Mouse (Mus musculus) G1E (cell line): Measurements from ENCODE around the gene Iqgap2.
A peak's percentile ranks its signal among the peaks of the same experiment; 100 is the strongest.

Experiments
- CTCF ChIP-seq: IDR thresholded peaks from 2 replicates; pipeline ENCODE4 v1.5.1; 2012; ENCODE audit warnings: low read depth, low read length, inconsistent platforms, mixed read lengths
- GATA1 ChIP-seq: IDR thresholded peaks from 2 replicates; pipeline ENCODE4 v1.6.1; 2012; ENCODE audit warnings: borderline replicate concordance, low read length, inconsistent platforms, mixed read lengths
- GATA2 ChIP-seq: IDR thresholded peaks from 2 replicates; pipeline ENCODE4 v1.6.1; 2012; ENCODE audit warnings: low read depth, low read length, inconsistent platforms, borderline replicate concordance
- TAL1 ChIP-seq: conservative IDR thresholded peaks from 2 replicates; pipeline ENCODE4 v1.6.1; 2012; ENCODE audit warnings: low read depth, low read length, inconsistent platforms, mixed read lengths

DNA sequence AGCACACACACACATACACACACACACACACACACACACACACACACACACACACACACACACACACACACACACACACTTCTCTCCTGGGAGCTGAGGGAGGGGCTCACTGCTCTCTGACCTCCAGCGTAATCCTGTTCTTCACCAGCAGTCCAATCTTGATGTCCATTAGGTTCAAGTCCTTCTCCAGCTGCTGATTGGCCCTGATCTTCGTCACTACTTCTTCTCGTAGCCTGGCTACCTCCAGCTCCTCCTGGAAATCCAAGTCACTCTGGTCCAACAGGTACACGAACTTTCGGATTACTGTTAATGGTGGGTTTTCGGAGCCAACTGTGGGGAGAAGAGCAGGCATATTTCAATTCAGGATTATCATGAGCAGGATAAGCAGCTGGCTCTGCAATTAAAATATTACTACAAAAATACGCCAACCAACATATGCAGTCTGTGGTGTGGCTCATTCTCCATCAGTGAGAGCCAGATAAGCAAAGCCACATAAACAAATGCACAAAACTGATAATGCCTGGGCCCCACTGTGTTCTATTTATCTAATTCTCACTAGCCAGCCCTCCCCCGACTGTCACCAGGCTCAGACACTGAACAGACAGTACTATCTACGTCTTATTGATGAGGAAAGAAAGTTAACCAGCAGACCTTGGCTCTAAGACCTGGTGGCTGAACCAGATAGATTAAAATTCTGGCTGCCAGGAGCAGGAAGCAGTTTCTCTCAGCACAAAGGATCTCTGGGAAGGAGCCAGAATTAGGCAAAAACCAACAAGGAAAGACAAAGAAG lies 220.4 kb downstream of the Iqgap2 start:
- TF ChIP-seq CTCF (no peak), TAL1 (peak; percentile 86), GATA2 (no peak), GATA1 (no peak)
